Mouse (Mus musculus) gastrocnemius, postnatal 36 days (tissue): ENCODE data around the gene Gabpb1. TPM values are rescaled to one million over a fixed set of nuclear protein-coding genes. Genes with fewer than 3 reads are reported as not detected.

Experiments
- DNase-seq, 2 experiments: peaks; one replicate each; pipeline ENCODE4 v3.0.0; 2022
- intact Hi-C: fragments of 180-260 bp; cut with DNase I; formaldehyde crosslinking; loops from one replicate; pipeline ENCODE4 v1.15.1; 2025
- total RNA-seq, 2 experiments: library from RNA; stranded (reverse); gene quantifications; 2 replicates each; pipeline ENCODE4 v1.2.3; 2021

Gabpb1 gene
- total RNA-seq, 2 experiments from 2014 or later, result 5.8 to 6.4 TPM

- intact Hi-C loops, result loop anchor here (5.0 kb wide), 1 partner anchor 185 kb away; the partner anchor contains the start of gene Usp50
- DNase-seq, result no peak
Observed at GRCm38 (mm10) chr2:126597279-126598241, 78.6 kb downstream of the Gabpb1 start.

GRCm38 (mm10) chr2:126596347-126597072, 79.6 kb downstream of the Gabpb1 start:
- intact Hi-C loops, result loop anchor here (5.0 kb wide), 1 partner anchor 186 kb away; the partner anchor contains the start of gene Usp50
- DNase-seq, result no peak

DNA sequence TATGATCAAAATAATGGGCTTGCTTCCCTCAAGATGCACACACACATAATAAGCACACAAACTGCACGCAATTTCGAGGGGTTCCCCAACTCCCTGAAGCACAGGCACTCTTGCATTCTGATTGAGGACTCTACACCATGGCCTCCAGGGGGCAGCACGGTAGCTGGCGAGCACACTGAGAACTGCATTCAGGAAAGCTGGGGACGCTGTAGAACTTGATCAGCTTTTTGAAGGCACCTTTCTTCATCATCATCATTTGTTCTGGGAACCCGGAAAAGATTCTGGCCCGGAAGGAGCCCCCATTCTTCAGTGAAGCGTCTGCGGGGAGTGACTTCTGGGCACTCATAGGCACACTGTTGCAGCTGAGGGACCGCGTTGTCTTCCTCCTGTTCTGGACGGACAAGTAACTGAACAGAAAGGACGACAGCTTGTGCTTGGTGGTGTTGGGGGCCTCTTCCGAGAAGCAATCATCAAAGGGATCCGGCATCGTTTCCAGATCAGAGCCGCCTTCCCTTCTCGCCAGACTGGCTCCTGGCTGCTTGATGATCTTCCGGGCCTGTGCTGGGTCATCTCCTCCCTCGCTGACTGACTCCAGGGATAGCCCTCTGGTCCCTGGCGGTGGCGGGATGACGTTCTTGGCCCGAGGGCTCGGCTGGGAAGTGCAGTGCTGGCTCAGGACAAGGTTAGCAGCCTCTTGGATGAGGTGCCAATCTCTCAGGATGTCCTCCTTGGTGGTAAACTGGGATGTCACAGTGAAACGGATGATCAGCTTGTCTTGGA, 82.1 kb downstream of the Gabpb1 start:
- intact Hi-C loops, result loop anchor here (2.0 to 5.0 kb wide), 2 partner anchors 69 to 413 kb away; partner anchors contain the start of gene Ap4e1
- peak; percentile 56 to 66 for DNase-seq

DNA sequence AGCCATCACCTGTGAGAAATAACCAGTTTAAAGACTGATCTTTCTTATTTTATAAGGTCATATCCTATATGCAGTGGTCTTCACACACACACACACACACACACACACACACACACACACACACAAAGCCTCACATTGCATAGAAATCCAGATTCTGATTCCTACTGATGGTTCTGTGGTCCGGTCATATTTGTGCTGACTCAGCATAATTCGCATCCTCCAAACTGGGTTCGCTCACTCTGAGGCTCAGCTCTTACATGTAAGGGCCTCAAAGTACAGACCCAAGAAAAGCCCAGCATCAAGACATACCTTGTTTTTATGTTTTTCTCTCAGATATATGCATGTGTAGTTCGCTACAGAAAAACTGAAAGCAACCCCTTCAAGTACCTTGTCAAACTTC, 84.8 kb downstream of the Gabpb1 start:
- intact Hi-C loops, result loop anchor here (5.0 kb wide), 1 partner anchor 416 kb away; the partner anchor contains the start of gene Ap4e1
- DNase-seq, result no peak

DNA sequence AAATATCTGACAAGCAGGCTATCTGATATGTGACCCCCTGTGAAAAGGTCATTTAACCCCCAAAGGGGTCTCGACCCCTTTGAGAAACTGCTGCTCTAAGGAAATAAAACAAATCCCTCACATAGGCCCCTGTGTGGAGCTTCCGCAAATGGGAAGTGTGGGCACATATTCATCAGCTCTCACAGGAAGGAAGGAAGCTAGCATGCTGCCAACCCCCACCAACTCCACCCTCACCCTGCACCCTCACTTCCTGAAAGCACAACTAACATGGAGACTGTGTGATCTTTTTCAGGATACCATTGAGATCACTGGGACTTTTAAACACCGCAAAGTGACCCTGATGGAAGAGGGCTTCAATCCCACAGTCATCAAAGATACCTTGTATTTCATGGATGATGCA, 88.7 kb downstream of the Gabpb1 start:
- no peak for DNase-seq
- intact Hi-C loops, result no loop called here

GRCm38 (mm10) chr2:126584621-126585369, 91.3 kb downstream of the Gabpb1 start:
- intact Hi-C loops, result no loop called here
- DNase-seq, result no peak

GRCm38 (mm10) chr2:126583960-126584359, 92.2 kb downstream of the Gabpb1 start:
- intact Hi-C loops, result no loop called here
- DNase-seq, result no peak

DNA sequence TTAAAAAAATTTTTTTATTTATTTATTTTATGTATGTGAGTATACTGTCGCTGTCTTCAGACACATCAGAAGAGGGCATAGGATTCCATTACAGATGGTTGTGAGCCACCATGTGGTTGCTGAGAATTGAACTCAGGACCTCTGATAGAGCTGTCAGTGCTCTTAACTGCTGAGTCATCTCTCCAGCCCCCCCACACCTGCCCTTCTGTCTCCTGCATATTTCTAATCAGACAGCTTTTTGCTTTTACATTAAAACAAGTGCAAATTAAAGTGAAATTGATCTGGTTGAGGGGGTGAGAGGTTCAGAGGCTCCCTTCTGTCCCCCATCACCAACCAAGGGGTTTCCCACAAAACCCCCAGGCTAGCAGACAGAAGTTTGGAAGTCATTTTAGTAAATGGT, 96.9 kb downstream of the Gabpb1 start:
- DNase-seq, result no peak
- intact Hi-C loops, result no loop called here

Other genes starting within 250 kb of the Gabpb1 start
- under 1 TPM; 0.17 to 0.20 TPM for gene Atp8b4, start 175.7 kb downstream of the Gabpb1 start, total RNA-seq
- gene Slc27a2, start 123.9 kb downstream of the Gabpb1 start, total RNA-seq, result not detected
- gene Hdc, start 57.0 kb downstream of the Gabpb1 start, total RNA-seq, result 1 to 10 TPM in 1 of 2 experiments, under 1 TPM in 1; 0.44 to 1.4 TPM
- gene Usp8, start 31.0 kb upstream of the Gabpb1 start, total RNA-seq, result 10 to 100 TPM; 13.9 to 15.6 TPM
- gene Usp50, start 107.1 kb upstream of the Gabpb1 start, total RNA-seq, result under 1 TPM; 0.32 to 0.33 TPM
- gene Trpm7, start 199.9 kb upstream of the Gabpb1 start, total RNA-seq, result 10 to 100 TPM; 21.7 to 30.7 TPM